Mouse (Mus musculus) neural tube, embryonic 15.5 days (tissue): Measurements from ENCODE around the gene Ccnk. TPM values are rescaled to one million over a fixed set of nuclear protein-coding genes. Genes with fewer than 3 reads are reported as not detected.
A peak's percentile ranks its signal among the peaks of the same experiment; 100 is the strongest.

Source experiments
- ATAC-seq: fragments of 200-750 bp; cut with Nextera tagmentation; 2 replicates; pipeline ENCODE4 v1.8.0; 2017; ENCODE audit warnings: mild to moderate bottlenecking, moderate TSS enrichment, moderate library complexity; ENCODE audit not compliant: low FRiP score
- H3K27ac ChIP-seq: fragments of 300-500 bp; sonication (generic); replicated peaks from 2 replicates; pipeline ENCODE4 v1.5.1; 2015; ENCODE audit warnings: mild to moderate bottlenecking, inconsistent platforms
- H3K27me3 ChIP-seq: fragments of 300-500 bp; sonication (generic); replicated peaks from 2 replicates; pipeline ENCODE4 v1.6.1; 2015; ENCODE audit warnings: inconsistent platforms
- H3K36me3 ChIP-seq: fragments of 300-500 bp; sonication (generic); 2 replicates; pipeline ENCODE4 v1.6.1; 2015; ENCODE audit warnings: inconsistent platforms
- H3K4me1 ChIP-seq: fragments of 300-500 bp; sonication (generic); 2 replicates; pipeline ENCODE4 v1.6.1; 2015; ENCODE audit warnings: inconsistent platforms
- H3K4me2 ChIP-seq: fragments of 300-500 bp; sonication (generic); 2 replicates; pipeline ENCODE4 v1.6.1; 2015; ENCODE audit warnings: inconsistent platforms, mild to moderate bottlenecking, moderate library complexity
- H3K4me3 ChIP-seq: fragments of 300-500 bp; sonication (generic); replicated peaks from 2 replicates; pipeline ENCODE4 v1.5.1; 2015; ENCODE audit warnings: mild to moderate bottlenecking, inconsistent platforms
- H3K9ac ChIP-seq: fragments of 300-500 bp; sonication (generic); replicated peaks from 2 replicates; pipeline ENCODE4 v1.6.1; 2015; ENCODE audit warnings: mild to moderate bottlenecking, inconsistent platforms
- H3K9me3 ChIP-seq: fragments of 300-500 bp; sonication (generic); replicated peaks from 2 replicates; pipeline ENCODE4 v1.6.1; 2016; ENCODE audit warnings: inconsistent platforms
- WGBS: fragments of 180-500 bp; shearing (Covaris S2); methylation state at CpG from one replicate; pipeline ENCODE4 v1.1.7; 2015; ENCODE audit warnings: mixed read lengths; 5-methylcytosine and 5-hydroxymethylcytosine counted together
- polyA plus RNA-seq: library from polyadenylated mRNA; unstranded; fragments of >200 nt; fragmentation: Nextera tagmentation; extraction: Ambion mirVana; gene quantifications from 2 replicates; pipeline ENCODE4 v1.2.1, GENCODE M21; 2015

The Ccnk gene
- polyA plus RNA-seq, 1 experiment from 2014 or later: 2.4 TPM

DNA sequence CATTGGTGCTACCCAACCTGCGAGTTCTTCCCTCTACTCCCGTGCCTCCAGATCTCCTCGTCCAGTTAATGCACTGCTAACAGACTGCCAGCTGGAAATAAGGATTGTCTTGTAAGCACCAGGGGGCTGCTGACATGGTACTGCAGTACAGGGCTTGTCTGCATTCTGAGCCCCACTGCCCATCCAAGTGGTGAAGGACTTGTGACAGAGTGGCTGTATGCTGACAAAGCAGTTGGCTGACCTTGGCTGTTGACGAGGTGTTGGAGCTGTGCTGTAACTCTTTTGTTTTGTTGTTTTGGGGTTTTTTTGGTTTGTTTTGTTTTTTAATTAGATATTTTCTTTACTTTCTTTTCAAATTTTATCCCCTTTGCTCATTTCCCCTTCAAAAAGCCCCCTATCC is 19.1 kb downstream of the Ccnk start:
- H3K4me3 ChIP-seq: no peak overlapping the region
- ATAC-seq: no peak
- no peak overlapping the region for H3K9ac ChIP-seq
- H3K36me3 ChIP-seq: peaks cover 90% of the 10 kb centered on the region
- no peak overlapping the region for H3K27ac ChIP-seq
- no peaks in the 10 kb centered on the region for H3K4me1 ChIP-seq
- 87% methylated on average over 4 of the region's 4 CpGs for WGBS
- H3K9me3 ChIP-seq: no peaks in the 10 kb centered on the region
- H3K4me2 ChIP-seq: no peak overlapping the region
- H3K27me3 ChIP-seq: no peaks in the 10 kb centered on the region

DNA sequence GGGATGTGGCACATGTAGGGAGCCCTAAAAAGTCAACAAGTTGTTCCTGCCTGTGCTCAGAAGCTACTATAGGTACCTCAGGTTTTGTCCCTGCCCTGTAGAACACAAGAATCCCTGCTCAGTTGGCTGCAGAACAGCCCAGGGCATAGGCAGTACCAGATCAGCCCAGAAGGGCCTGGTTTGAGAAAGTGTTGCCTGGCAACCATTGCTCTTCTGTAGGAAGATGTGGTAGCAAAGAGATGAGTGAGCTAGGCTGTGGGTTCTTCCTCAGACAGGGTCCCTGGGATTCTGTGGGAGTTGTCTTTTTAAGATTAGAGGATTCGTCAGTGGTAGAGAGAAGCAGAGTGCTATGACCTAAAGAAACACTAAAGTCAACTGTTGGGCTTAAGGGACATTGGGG is 20.7 kb downstream of the Ccnk start:
- Histone ChIP-seq H3K4me3 (no peak overlapping the region), H3K27me3 (no peaks in the 10 kb centered on the region), H3K9ac (no peak overlapping the region), H3K9me3 (no peaks in the 10 kb centered on the region), H3K36me3 (peaks cover 84% of the 10 kb centered on the region), H3K4me2 (no peak overlapping the region), H3K27ac (no peak overlapping the region), H3K4me1 (no peaks in the 10 kb centered on the region)
- 83% methylated on average over 1 of the region's 1 CpGs for WGBS
- no peak for ATAC-seq

DNA sequence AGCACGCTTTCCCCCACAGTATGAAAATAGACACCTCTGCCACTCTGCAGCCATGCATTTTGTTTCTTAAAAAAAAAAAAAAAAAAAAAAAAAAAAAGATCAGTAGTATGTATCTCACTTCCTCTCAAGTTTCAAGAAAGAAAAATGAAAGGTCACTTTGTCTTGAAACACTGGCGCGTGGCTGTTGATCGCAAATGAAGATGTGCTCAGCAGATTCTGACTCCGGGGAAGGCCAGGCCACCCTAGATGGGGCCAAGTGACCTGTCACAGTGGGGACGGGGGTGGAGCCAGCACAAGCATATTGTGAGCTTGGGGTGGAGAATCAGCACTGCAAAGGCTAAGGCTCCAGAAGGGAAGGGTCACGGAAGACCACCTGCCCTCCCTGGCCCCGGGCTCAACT is 24.5 kb downstream of the Ccnk start:
- H3K4me3 ChIP-seq: no peak overlapping the region
- H3K9me3 ChIP-seq: no peaks in the 10 kb centered on the region
- no peak overlapping the region for H3K9ac ChIP-seq
- WGBS: 83% methylated on average over 8 of the region's 8 CpGs
- peaks cover 4% of the 10 kb centered on the region for H3K4me1 ChIP-seq
- H3K27me3 ChIP-seq: no peaks in the 10 kb centered on the region
- H3K36me3 ChIP-seq: peaks cover 60% of the 10 kb centered on the region
- ATAC-seq: no peak
- H3K27ac ChIP-seq: no peak overlapping the region
- no peak overlapping the region for H3K4me2 ChIP-seq

DNA sequence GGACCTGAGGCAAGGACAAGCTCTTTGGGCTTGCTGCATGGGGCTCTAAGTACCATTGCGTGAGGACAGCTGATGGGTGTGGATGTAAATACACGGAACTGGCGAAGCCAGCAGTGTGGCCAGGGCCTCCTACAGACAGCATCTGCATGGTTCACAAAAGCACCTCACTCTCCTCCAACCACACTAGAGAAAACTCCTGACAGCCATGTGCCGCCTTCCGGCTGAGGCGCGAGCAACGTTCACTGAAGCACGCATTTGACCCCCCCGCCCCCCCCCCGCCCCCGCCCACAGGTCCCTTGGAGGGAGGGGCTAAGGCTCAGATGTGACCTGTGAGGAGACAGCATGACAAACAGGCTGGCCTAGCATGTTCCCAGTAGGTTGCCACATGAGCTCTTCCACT is 25.6 kb downstream of the Ccnk start:
- H3K4me1 ChIP-seq: peaks cover 14% of the 10 kb centered on the region
- H3K4me2 ChIP-seq: no peak overlapping the region
- ATAC-seq: no peak
- no peak overlapping the region for H3K27ac ChIP-seq
- 79% methylated on average over 12 of the region's 12 CpGs for whole genome bisulfite sequencing
- H3K9me3 ChIP-seq: no peaks in the 10 kb centered on the region
- H3K36me3 ChIP-seq: peaks cover 49% of the 10 kb centered on the region
- no peak overlapping the region for H3K4me3 ChIP-seq
- no peaks in the 10 kb centered on the region for H3K27me3 ChIP-seq
- H3K9ac ChIP-seq: no peak overlapping the region

DNA sequence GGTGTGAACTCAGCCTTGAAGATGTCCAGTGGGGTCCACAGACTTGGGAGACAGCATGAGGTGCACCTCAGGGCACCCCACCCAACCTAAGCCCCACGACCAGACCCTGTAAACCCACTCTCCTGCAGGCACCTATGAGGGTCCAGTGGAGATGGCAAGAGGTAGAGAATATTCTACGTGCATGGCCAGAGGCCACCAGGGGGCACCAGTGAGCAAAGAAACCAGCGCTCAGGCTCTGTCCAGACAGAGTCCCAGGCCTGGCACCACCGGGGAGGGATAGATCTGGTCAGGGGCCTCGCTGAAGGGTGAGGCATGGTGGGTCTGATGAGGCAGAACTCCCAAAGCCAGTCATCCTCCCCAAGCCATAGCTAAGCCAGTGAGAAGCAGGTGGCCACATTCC is 27.3 kb downstream of the Ccnk start:
- Histone ChIP-seq H3K27ac (no peak overlapping the region), H3K4me3 (no peak overlapping the region), H3K9me3 (no peaks in the 10 kb centered on the region), H3K9ac (no peak overlapping the region), H3K36me3 (peaks cover 33% of the 10 kb centered on the region), H3K4me1 (peaks cover 28% of the 10 kb centered on the region), H3K4me2 (no peak overlapping the region), H3K27me3 (no peaks in the 10 kb centered on the region)
- ATAC-seq: peak; percentile 69
- 7% methylated on average over 5 of the region's 5 CpGs for WGBS

DNA sequence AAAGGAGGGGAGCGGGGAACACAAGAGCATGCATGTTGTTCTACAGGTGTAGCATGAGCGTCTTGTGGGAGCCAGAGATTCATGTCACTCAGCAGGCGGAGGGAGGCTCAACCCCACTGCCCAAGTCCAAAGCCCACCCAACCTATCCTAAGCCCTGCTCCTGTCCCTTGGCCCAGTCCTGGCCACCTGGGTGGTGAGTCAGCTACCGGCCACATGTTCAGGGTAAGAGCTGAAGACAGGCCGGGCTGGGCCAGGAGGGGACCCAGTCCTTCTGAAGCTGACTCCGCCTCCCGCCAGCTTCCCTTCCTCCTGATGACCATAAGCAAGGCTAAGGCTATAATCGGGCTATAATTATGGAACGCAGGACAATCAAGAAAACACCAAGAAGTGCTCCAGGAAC is 28.8 kb downstream of the Ccnk start:
- Histone ChIP-seq H3K27me3 (no peaks in the 10 kb centered on the region), H3K4me1 (peaks cover 44% of the 10 kb centered on the region), H3K9ac (no peak overlapping the region), H3K27ac (no peak overlapping the region), H3K9me3 (no peaks in the 10 kb centered on the region), H3K4me3 (no peak overlapping the region), H3K36me3 (peaks cover 24% of the 10 kb centered on the region), H3K4me2 (no peak overlapping the region)
- WGBS: 91% methylated on average over 9 of the region's 9 CpGs
- ATAC-seq: no peak

DNA sequence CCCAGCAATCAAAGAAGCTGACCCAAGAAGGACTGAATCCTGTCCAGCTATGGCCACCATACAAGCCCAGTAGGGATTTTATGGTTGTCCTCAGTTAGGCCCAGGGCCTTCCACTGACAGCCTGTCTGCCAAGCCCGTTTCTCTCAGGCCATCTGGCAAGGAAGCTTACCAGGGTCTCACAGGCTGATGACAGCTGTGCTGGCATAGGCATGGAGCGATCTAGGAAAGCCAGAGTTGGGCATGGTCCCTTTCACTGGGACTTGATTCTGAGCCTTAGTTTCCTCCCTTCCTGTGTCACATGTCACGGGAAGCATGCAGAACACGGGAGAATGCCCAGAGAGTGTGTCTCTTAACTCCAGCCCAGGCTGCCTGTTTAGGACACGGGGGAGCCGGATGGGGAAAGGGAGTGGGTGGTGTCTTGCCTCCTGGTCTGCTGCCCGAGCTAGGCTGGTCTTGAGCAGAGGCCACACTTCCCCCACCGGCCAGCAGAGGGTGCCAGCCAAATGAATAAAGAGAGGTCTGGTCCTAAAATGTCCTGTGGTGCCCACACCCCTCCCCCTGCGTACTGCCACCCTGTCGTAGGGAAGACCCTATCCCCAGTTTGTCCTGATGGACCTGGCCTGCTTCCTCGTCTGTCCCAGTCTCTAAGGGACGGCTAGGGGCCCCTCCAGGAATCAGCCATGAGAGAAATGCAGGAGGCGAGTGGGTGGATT is 29.5 kb downstream of the Ccnk start:
- H3K27ac ChIP-seq: peak overlapping the region; percentile 49; the same call in 1 of the 2 replicates
- WGBS: 24% methylated on average over 13 of the region's 13 CpGs
- no peak overlapping the region; the same call in 1 of the 2 replicates for H3K9ac ChIP-seq

DNA sequence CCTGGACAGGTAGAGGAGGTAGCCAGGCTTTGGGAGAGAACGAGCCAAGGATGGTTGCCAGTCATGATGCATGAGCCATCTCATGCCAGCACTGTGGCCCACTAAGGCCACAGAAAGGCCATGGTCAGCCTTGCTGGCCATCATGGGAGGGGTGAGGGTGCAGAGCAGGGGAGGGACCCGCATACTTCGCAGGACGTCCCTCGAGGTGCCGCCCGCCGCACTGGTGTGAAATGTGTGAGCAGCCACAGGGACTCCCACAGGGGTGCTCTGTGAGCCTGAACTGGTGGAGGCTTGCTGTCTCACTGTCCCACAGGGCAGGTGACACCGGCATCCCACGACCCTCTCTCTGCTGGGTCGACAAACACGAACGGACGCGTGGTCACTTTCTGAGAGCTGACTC is 31.2 kb downstream of the Ccnk start:
- peaks cover 67% of the 10 kb centered on the region for H3K4me1 ChIP-seq
- WGBS: 92% methylated on average over 15 of the region's 15 CpGs
- no peak for ATAC-seq
- H3K27me3 ChIP-seq: no peaks in the 10 kb centered on the region
- H3K9me3 ChIP-seq: no peaks in the 10 kb centered on the region
- H3K4me3 ChIP-seq: no peak overlapping the region
- H3K27ac ChIP-seq: no peak overlapping the region
- H3K4me2 ChIP-seq: no peak overlapping the region
- H3K9ac ChIP-seq: no peak overlapping the region
- H3K36me3 ChIP-seq: peaks cover 9% of the 10 kb centered on the region

More for the DNA sequence above, 29.5 kb downstream of the Ccnk start:
- no peak overlapping the region for H3K4me3 ChIP-seq
- peaks cover 21% of the 10 kb centered on the region for H3K36me3 ChIP-seq
- H3K27me3 ChIP-seq: no peaks in the 10 kb centered on the region
- no peak for ATAC-seq
- H3K4me2 ChIP-seq: no peak overlapping the region
- no peaks in the 10 kb centered on the region for H3K9me3 ChIP-seq
- peaks cover 51% of the 10 kb centered on the region for H3K4me1 ChIP-seq

DNA sequence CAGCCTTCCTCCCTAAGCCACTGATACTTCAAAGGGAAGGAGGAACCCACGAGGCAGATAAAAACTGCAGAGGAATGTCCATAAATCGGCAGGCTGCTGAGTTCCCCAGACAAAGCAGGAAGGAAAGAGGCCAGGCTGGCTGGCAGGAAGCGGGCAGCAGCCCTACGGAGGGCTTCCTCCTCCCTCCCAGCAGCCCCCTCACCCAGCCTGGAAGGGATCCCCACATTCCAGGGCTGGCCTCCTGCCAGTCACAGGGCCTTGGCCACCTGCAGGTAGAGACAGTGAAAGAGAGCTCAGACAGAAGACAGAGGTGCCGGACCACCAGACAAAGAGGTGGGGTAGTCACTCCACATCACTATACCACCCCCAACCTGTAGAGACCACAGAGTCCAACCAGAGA is 32.7 kb downstream of the Ccnk start:
- Histone ChIP-seq H3K27me3 (no peaks in the 10 kb centered on the region), H3K9ac (0 out of 2 replicates have a peak overlapping the region, but pooled peaks have one; percentile 1), H3K4me3 (no peak overlapping the region), H3K4me2 (no peak overlapping the region), H3K36me3 (0 out of 2 replicates have a peak, but pooled peaks cover 4% of the 10 kb centered on the region), H3K27ac (peak overlapping the region; percentile 74; the same call in 1 of the 2 replicates), H3K4me1 (peaks cover 78% of the 10 kb centered on the region), H3K9me3 (no peaks in the 10 kb centered on the region)
- WGBS: 16% methylated on average over 5 of the region's 5 CpGs
- no peak for ATAC-seq

DNA sequence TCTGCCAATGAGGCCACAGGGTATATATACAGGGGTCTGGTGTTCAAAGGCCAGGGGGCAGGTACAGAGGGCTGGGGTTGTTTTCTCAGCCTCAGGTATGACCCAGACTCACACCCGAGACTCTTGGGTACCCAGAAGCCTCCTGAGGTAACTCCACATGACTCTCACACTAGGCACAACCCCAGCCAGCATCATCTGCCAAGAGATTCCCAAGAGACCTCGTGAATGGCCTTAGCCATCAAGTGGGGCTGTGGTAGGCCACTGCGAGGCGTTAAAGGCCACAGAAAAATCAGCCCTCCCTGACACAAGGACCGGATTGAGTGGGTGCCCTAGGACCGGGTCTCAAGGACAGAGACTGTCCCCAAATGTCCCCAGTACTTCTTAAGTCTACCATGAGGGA is 33.1 kb downstream of the Ccnk start:
- Histone ChIP-seq H3K4me3 (no peak overlapping the region), H3K9me3 (no peaks in the 10 kb centered on the region), H3K27me3 (no peaks in the 10 kb centered on the region), H3K4me1 (peaks cover 82% of the 10 kb centered on the region), H3K27ac (peak overlapping the region; percentile 74), H3K9ac (no peak overlapping the region), H3K4me2 (no peak overlapping the region), H3K36me3 (0 out of 2 replicates have a peak, but pooled peaks cover under 1% of the 10 kb centered on the region)
- ATAC-seq: no peak
- 71% methylated on average over 6 of the region's 6 CpGs for WGBS

DNA sequence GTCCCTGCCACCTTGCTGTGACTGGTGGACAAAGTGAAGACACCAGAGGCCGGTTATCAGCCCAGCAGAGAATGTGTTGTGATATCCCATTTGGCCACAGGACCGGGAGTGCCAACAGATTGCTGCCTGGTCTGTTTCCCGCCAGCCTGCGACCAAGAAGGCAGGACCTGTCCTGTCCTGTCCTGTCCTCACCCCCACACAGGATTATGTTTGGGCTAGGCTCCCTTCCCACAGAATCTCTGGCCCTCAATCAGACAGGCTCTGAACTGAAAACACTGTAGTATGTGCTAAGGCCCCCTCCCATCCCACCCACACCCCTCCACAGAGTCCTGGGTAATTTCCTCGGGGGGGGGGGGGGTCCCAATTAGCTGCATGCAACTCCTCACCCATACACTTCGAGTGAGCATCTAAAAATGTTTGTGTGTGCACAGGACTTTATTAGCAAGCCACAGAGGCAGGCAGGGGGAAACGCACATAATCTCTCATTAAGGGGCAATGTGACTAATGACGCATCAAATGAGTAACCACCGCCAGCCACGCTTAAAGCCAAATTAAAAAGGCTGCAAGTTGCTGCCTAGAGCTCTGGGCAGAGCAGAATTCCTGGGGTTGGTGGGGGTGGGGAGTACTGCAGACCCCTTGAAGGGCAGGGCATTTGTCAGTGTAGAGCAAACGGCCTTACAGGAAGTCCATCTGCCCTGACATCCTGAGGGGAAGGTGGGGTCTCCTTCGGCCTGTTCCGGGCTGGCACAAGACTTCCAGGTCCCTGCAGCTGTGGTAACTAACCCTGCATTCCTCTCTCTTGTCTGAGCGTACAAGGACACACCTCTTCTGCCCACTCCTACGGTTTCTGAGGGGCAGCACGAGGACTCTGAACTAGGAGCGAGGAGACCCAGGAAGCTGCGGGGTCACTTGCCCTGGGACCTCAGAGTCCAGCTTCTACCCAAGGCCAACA is 34.0 kb downstream of the Ccnk start:
- no peaks in the 10 kb centered on the region for H3K27me3 ChIP-seq
- peak overlapping the region; percentile 74 for H3K27ac ChIP-seq
- H3K36me3 ChIP-seq: no peaks in the 10 kb centered on the region
- ATAC-seq: peak; percentile 15; the same call in 1 of the 2 replicates
- 32% methylated on average over 18 of the region's 18 CpGs for WGBS
- H3K4me1 ChIP-seq: peaks cover 91% of the 10 kb centered on the region
- 0 out of 2 replicates have a peak overlapping the region, but pooled peaks have one; percentile 14 for H3K9ac ChIP-seq
- no peaks in the 10 kb centered on the region for H3K9me3 ChIP-seq
- no peak overlapping the region for H3K4me2 ChIP-seq
- H3K4me3 ChIP-seq: no peak overlapping the region
